Mouse (Mus musculus): Measurements from ENCODE around the gene Pdgfa. TPM values are rescaled to one million over a fixed set of nuclear protein-coding genes. Genes with fewer than 3 reads are reported as not detected.
A peak's percentile ranks its signal among the peaks of the same experiment; 100 is the strongest.

Pdgfa gene
- polyA plus RNA-seq, 1 experiment from 2014 or later: 53.3 TPM

DNA sequence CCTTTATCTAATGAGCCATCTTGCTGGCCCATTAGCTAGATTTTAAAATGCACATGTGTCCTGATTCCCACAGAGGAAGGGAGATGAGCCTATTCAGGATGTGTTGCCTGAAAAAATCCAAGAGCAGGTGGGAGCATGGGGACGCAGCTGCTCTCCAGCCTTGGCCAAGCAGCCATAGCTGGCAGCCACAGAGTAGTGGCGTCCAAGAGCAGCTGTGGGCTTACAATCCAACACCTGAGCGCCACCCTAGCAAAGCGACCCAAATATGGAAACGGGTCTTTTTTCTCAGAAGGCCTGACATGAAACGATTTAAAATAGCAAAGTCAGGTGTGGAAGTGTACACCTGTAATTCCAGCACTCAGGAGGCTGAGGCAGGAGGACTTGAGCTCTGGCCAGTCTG is 7.4 kb upstream of the Pdgfa start:
- 74% methylated on average over 6 of the region's 6 CpGs for WGBS
- no peak overlapping the region for H3K4me2 ChIP-seq (ENCODE audit: low read length)
- H3K27me3 ChIP-seq (ENCODE audit: control insufficient read depth, insufficient read depth, low read length): peaks cover 3% of the 10 kb centered on the region
- no peak overlapping the region for H3K9ac ChIP-seq (ENCODE audit: low read length)
- no peak overlapping the region for H3K4me3 ChIP-seq (ENCODE audit: control insufficient read depth in 1 of 2, insufficient read depth in 1 of 2, low read depth in 1 of 2, low read length in 2 of 2)
- no peak for ATAC-seq (ENCODE audit: insufficient number of reproducible peaks, insufficient read depth, low FRiP score, low read depth)
- H3K36me3 ChIP-seq (ENCODE audit: control insufficient read depth, insufficient read depth, low read length): no peaks in the 10 kb centered on the region
- H3K4me1 ChIP-seq (ENCODE audit: control insufficient read depth in 2 of 2, insufficient read depth in 2 of 2, low read length in 2 of 2): peaks cover 2 to 3% of the 10 kb centered on the region in 2 experiments; a peak in 2 of 4 replicates
- peaks cover 3% of the 10 kb centered on the region; the same call in 1 of the 2 replicates for H3K9me3 ChIP-seq (ENCODE audit: control insufficient read depth, low read length)
- H3K27ac ChIP-seq (replicated peaks in 1 of 2; ENCODE audit: control insufficient read depth in 1 of 2, insufficient read depth in 1 of 2, low read depth in 2 of 2, low read length in 2 of 2): no peak overlapping the region

GRCm38 (mm10) chr5:138999716-139000115 is 2.5 kb upstream of the Pdgfa start:
- no peak overlapping the region for H3K27ac ChIP-seq (replicated peaks in 1 of 2; ENCODE audit: control insufficient read depth in 1 of 2, insufficient read depth in 1 of 2, low read depth in 2 of 2, low read length in 2 of 2)
- 70% methylated on average over 7 of the region's 7 CpGs for WGBS
- peaks cover 24% of the 10 kb centered on the region for H3K27me3 ChIP-seq (ENCODE audit: control insufficient read depth, insufficient read depth, low read length)
- peaks cover 3% of the 10 kb centered on the region; the same call in 1 of the 2 replicates for H3K9me3 ChIP-seq (ENCODE audit: control insufficient read depth, low read length)
- no peaks in the 10 kb centered on the region for H3K36me3 ChIP-seq (ENCODE audit: control insufficient read depth, insufficient read depth, low read length)
- ATAC-seq (ENCODE audit: insufficient number of reproducible peaks, insufficient read depth, low FRiP score, low read depth): no peak
- no peak overlapping the region for H3K4me2 ChIP-seq (ENCODE audit: low read length)
- H3K4me1 ChIP-seq (ENCODE audit: control insufficient read depth in 2 of 2, insufficient read depth in 2 of 2, low read length in 2 of 2): peaks cover 31 to 40% of the 10 kb centered on the region in 2 experiments
- no peak overlapping the region for H3K9ac ChIP-seq (ENCODE audit: low read length)
- no peak overlapping the region for H3K4me3 ChIP-seq (ENCODE audit: control insufficient read depth in 1 of 2, insufficient read depth in 1 of 2, low read depth in 1 of 2, low read length in 2 of 2)

DNA sequence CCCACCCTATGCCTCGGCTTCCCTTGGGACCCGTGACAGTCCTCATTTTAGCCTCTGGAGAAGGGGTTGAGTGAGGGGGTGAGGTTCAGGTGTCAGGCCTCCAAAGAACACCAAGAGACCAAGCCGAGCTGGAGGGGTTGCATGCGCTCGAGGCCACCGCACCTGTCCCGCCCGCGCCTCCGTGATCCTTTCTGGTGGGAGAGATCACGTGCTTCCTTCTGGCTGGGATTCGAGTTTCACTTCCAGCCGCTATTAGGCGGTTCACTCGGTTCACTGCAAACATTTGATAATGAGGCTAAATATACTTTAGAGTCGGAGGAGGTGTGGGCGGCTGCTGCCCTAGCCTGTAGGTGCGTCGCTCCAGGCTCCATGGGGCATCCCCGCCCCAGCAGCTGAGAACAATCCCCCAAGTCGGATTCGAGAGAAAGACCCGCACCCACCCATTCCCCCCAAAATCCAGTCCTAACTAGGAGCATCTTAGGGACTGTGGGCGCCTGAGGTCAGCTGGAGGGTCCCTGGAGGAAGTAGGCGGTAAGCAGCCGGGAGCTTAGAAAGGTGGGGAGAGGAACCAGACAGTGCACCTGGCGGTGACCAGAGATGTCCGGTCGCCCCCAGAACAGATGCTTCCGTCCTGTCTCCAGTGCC is 888 bp upstream of the Pdgfa start:
- peak overlapping the region; percentile 34 to 86 for H3K4me3 ChIP-seq (ENCODE audit: control insufficient read depth in 1 of 2, insufficient read depth in 1 of 2, low read depth in 1 of 2, low read length in 2 of 2)
- H3K4me1 ChIP-seq (ENCODE audit: control insufficient read depth in 2 of 2, insufficient read depth in 2 of 2, low read length in 2 of 2): peaks cover 31 to 41% of the 10 kb centered on the region in 2 experiments
- H3K36me3 ChIP-seq (ENCODE audit: control insufficient read depth, insufficient read depth, low read length): no peaks in the 10 kb centered on the region
- peaks cover 3% of the 10 kb centered on the region; the same call in 1 of the 2 replicates for H3K9me3 ChIP-seq (ENCODE audit: control insufficient read depth, low read length)
- 1% methylated on average over 30 of the region's 30 CpGs for WGBS
- peak overlapping the region; percentile 81 to 96 for H3K27ac ChIP-seq (replicated peaks in 1 of 2; ENCODE audit: control insufficient read depth in 1 of 2, insufficient read depth in 1 of 2, low read depth in 2 of 2, low read length in 2 of 2)
- peak; percentile 18; the same call in 1 of the 2 replicates for ATAC-seq (ENCODE audit: insufficient number of reproducible peaks, insufficient read depth, low FRiP score, low read depth)
- H3K4me2 ChIP-seq (ENCODE audit: low read length): peak overlapping the region; percentile 75
- peak overlapping the region; percentile 93 for H3K9ac ChIP-seq (ENCODE audit: low read length)
- H3K27me3 ChIP-seq (ENCODE audit: control insufficient read depth, insufficient read depth, low read length): peaks cover 24% of the 10 kb centered on the region

DNA sequence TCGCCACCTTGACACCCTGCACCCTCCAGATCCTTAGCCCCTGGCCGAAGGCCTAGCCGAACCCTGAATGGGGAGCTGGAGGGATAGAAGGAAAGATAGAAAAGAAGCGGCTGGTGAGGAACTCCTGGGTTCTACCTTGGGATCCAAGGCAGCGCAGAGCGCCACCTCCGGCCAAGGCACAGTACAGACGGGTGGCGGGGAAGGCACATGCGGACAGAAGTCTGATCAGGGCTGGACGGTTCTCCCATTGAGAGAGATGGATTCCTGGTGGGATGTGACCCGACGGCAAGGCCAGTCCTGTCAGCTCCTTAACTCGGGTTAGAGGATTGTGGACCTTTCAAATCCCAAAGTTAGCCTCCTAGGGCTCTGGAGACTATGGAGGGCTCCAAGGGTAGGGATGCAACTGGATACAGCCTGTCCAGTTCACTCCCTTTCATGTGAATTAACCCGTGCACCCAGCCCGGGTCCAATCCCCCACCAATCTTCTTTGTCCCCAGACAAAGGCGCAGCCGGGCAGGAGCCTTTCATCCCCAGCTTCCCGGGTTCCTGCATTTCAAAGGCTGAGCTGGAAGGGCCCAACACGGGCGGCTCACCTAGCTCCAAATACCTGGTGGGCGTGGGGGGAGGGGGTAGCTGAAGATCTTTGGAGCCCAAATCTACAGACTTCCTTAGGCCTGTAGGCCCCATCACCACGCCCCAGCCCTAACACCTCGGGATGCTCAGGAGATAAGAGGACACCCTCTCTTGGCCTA is 672 bp downstream of the Pdgfa start:
- WGBS: 10% methylated on average over 24 of the region's 24 CpGs

DNA sequence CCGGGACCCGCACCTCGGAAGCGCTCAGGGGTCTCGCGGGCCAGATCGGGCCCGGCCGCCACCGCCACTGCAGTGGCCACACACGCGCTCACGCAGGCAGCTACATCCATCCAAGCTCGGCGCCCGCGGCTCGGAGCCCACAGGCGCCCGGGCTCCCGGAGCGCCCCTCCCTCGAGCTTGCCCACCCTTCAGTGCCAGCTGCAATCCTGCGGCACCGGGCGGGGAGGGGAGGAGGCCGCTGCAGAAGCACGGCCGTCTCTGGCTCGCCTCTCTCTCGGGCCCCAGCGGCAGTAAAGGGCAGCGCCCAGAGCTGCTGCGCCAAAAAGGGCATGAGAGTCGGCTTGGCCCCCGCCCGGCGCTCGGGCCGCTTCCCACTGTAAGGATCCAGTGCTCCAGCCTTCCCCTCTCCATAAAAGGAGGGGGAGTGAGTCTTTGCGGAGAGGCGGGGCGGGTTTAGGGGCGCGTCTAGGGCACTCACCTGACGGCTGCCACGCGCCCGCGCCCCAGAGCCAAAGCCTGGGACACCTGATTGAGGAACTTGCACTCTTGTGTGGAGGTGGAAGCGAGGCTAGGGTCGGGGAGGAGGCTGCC is 1.4 kb downstream of the Pdgfa start:
- H3K4me2 ChIP-seq (ENCODE audit: low read length): peak overlapping the region; percentile 75
- ATAC-seq (ENCODE audit: insufficient number of reproducible peaks, insufficient read depth, low FRiP score, low read depth): peak; percentile 56
- H3K9me3 ChIP-seq (ENCODE audit: control insufficient read depth, low read length): no peaks in the 10 kb centered on the region
- peaks cover 5% of the 10 kb centered on the region; the same call in 1 of the 2 replicates for H3K36me3 ChIP-seq (ENCODE audit: control insufficient read depth, insufficient read depth, low read length)
- peak overlapping the region; percentile 86 to 87 for H3K4me3 ChIP-seq (ENCODE audit: control insufficient read depth in 1 of 2, insufficient read depth in 1 of 2, low read depth in 1 of 2, low read length in 2 of 2)
- under 1% methylated on average over 29 of the region's 52 CpGs for WGBS
- peaks cover 41% of the 10 kb centered on the region for H3K27me3 ChIP-seq (ENCODE audit: control insufficient read depth, insufficient read depth, low read length)
- H3K27ac ChIP-seq (replicated peaks in 1 of 2; ENCODE audit: control insufficient read depth in 1 of 2, insufficient read depth in 1 of 2, low read depth in 2 of 2, low read length in 2 of 2): peak overlapping the region; percentile 95 to 96
- peaks cover 46 to 64% of the 10 kb centered on the region in 2 experiments for H3K4me1 ChIP-seq (ENCODE audit: control insufficient read depth in 2 of 2, insufficient read depth in 2 of 2, low read length in 2 of 2)
- peak overlapping the region; percentile 93 for H3K9ac ChIP-seq (ENCODE audit: low read length)

More for the DNA sequence above, 672 bp downstream of the Pdgfa start:
- Histone ChIP-seq H3K4me2 (ENCODE audit: low read length) (peak overlapping the region; percentile 75), H3K27ac (replicated peaks in 1 of 2; ENCODE audit: control insufficient read depth in 1 of 2, insufficient read depth in 1 of 2, low read depth in 2 of 2, low read length in 2 of 2) (peak overlapping the region; percentile 95 to 96), H3K27me3 (ENCODE audit: control insufficient read depth, insufficient read depth, low read length) (peaks cover 36% of the 10 kb centered on the region), H3K4me3 (ENCODE audit: control insufficient read depth in 1 of 2, insufficient read depth in 1 of 2, low read depth in 1 of 2, low read length in 2 of 2) (peak overlapping the region; percentile 86 to 87), H3K36me3 (ENCODE audit: control insufficient read depth, insufficient read depth, low read length) (peaks cover 5% of the 10 kb centered on the region; the same call in 1 of the 2 replicates), H3K9me3 (ENCODE audit: control insufficient read depth, low read length) (no peaks in the 10 kb centered on the region), H3K4me1 (ENCODE audit: control insufficient read depth in 2 of 2, insufficient read depth in 2 of 2, low read length in 2 of 2) (peaks cover 39 to 57% of the 10 kb centered on the region in 2 experiments), H3K9ac (ENCODE audit: low read length) (peak overlapping the region; percentile 93)
- ATAC-seq (ENCODE audit: insufficient number of reproducible peaks, insufficient read depth, low FRiP score, low read depth): no peak

- H3K4me3 ChIP-seq (ENCODE audit: control insufficient read depth in 1 of 2, insufficient read depth in 1 of 2, low read depth in 1 of 2, low read length in 2 of 2): peak overlapping the region; percentile 86 to 87
- H3K4me2 ChIP-seq (ENCODE audit: low read length): peak overlapping the region; percentile 75
- whole genome bisulfite sequencing: under 1% methylated on average over 96 of the region's 127 CpGs
- peaks cover 5% of the 10 kb centered on the region; the same call in 1 of the 2 replicates for H3K36me3 ChIP-seq (ENCODE audit: control insufficient read depth, insufficient read depth, low read length)
- ATAC-seq (ENCODE audit: insufficient number of reproducible peaks, insufficient read depth, low FRiP score, low read depth): peak; percentile 31
- H3K9ac ChIP-seq (ENCODE audit: low read length): peak overlapping the region; percentile 93
- H3K4me1 ChIP-seq (ENCODE audit: control insufficient read depth in 2 of 2, insufficient read depth in 2 of 2, low read length in 2 of 2): peaks cover 50 to 71% of the 10 kb centered on the region in 2 experiments
- no peaks in the 10 kb centered on the region for H3K9me3 ChIP-seq (ENCODE audit: control insufficient read depth, low read length)
- H3K27ac ChIP-seq (replicated peaks in 1 of 2; ENCODE audit: control insufficient read depth in 1 of 2, insufficient read depth in 1 of 2, low read depth in 2 of 2, low read length in 2 of 2): peak overlapping the region; percentile 95 to 96
- peaks cover 41% of the 10 kb centered on the region for H3K27me3 ChIP-seq (ENCODE audit: control insufficient read depth, insufficient read depth, low read length)
Observed at GRCm38 (mm10) chr5:138994786-138995720, 2.1 kb downstream of the Pdgfa start.

All from heart, embryonic 14.5 days (tissue).